Mouse (Mus musculus) embryonic facial prominence, embryonic 13.5 days (tissue): ENCODE measurements around the gene Dusp18. TPM values are rescaled to one million over a fixed set of nuclear protein-coding genes. Genes with fewer than 3 reads are reported as not detected.

Source experiments
- ATAC-seq: fragments of 200-750 bp; cut with Nextera tagmentation; 2 replicates; pipeline ENCODE4 v1.8.0; 2017; ENCODE audit warnings: low read depth; ENCODE audit not compliant: insufficient number of reproducible peaks, insufficient read depth, low FRiP score, low TSS enrichment
- H3K27ac ChIP-seq: fragments of 300-500 bp; sonication (generic); 2 replicates; pipeline ENCODE4 v1.5.1; 2015; ENCODE audit warnings: moderate library complexity, mild to moderate bottlenecking, inconsistent platforms
- H3K27me3 ChIP-seq: fragments of 300-500 bp; sonication (generic); 2 replicates; pipeline ENCODE4 v1.6.1; 2015; ENCODE audit warnings: mild to moderate bottlenecking, inconsistent platforms
- H3K36me3 ChIP-seq: fragments of 300-500 bp; sonication (generic); 2 replicates; pipeline ENCODE4 v1.6.1; 2015; ENCODE audit warnings: mild to moderate bottlenecking, inconsistent platforms
- H3K4me1 ChIP-seq: fragments of 300-500 bp; sonication (generic); 2 replicates; pipeline ENCODE4 v1.6.1; 2015; ENCODE audit warnings: inconsistent platforms
- H3K4me2 ChIP-seq: fragments of 300-500 bp; sonication (generic); 2 replicates; pipeline ENCODE4 v1.6.1; 2015; ENCODE audit warnings: moderate library complexity, mild to moderate bottlenecking, inconsistent platforms
- H3K4me3 ChIP-seq: fragments of 300-500 bp; sonication (generic); 2 replicates; pipeline ENCODE4 v1.5.1; 2015; ENCODE audit warnings: mild to moderate bottlenecking, inconsistent platforms
- H3K9ac ChIP-seq: fragments of 300-500 bp; sonication (generic); 2 replicates; pipeline ENCODE4 v1.6.1; 2015; ENCODE audit warnings: mild to moderate bottlenecking, inconsistent platforms
- H3K9me3 ChIP-seq: fragments of 300-500 bp; sonication (generic); 2 replicates; pipeline ENCODE4 v1.6.1; 2016; ENCODE audit warnings: inconsistent platforms
- WGBS: fragments of 180-500 bp; shearing (Covaris S2); methylation state at CpG from one replicate; pipeline ENCODE4 v1.1.7; 2015; ENCODE audit warnings: mixed read lengths; 5-methylcytosine and 5-hydroxymethylcytosine counted together
- polyA plus RNA-seq: library from polyadenylated mRNA; unstranded; fragments of >200 nt; fragmentation: Nextera tagmentation; extraction: Ambion mirVana; gene quantifications from 2 replicates; pipeline ENCODE4 v1.2.1, GENCODE M21; 2015

Gene Dusp18
- polyA plus RNA-seq, 1 experiment from 2014 or later, result 8.7 TPM

DNA sequence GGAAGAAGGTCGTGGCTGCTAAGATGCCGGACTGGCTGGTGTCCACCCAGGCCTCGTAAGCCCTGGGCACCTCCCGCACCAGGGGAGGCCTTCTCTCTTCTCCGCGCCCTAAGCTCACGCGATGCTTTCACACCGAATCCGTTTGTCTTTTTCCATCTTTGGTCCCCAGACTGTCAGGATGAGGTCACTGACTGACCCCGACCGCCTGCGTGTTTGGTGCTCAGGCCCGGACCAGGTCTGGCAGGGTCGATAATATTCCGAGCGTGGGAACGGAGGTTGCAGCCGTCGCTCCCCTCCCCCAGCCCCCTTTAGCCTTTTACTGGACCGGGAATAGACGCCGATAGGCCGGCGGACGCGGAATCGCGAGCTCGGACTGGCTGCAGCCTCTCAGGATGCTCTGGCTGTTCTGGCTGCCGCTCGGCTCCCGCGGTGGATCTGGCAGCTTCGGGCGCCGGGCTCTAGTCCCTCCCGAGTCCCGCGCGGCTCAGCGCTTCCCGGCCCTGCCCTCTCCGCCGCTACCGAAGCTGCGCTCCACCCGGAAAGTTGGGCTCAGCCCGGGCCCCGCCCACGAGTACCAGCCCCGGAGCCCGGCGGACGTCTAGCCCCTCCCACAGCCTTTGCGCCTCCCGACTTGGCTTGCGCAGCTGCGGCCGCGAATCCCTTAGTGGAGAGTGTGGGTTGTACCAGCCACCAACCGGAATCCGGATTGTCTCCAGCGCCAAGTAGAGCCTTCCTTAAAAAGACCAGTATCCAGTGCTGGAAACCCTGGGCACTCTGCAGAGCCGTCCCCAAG lies 18.5 kb downstream of the Dusp18 start:
- peak overlapping the region; percentile 75 for H3K9ac ChIP-seq
- peak overlapping the region; percentile 85 for H3K27ac ChIP-seq
- peak overlapping the region; percentile 66 for H3K4me3 ChIP-seq
- H3K4me1 ChIP-seq, result peaks cover 49% of the 10 kb centered on the region
- no peaks in the 10 kb centered on the region for H3K36me3 ChIP-seq
- H3K4me2 ChIP-seq, result peak overlapping the region; percentile 91
- peaks cover 13% of the 10 kb centered on the region for H3K27me3 ChIP-seq
- under 1% methylated on average over 65 of the region's 65 CpGs for WGBS
- no peaks in the 10 kb centered on the region for H3K9me3 ChIP-seq
- ATAC-seq, result peak; percentile 86

DNA sequence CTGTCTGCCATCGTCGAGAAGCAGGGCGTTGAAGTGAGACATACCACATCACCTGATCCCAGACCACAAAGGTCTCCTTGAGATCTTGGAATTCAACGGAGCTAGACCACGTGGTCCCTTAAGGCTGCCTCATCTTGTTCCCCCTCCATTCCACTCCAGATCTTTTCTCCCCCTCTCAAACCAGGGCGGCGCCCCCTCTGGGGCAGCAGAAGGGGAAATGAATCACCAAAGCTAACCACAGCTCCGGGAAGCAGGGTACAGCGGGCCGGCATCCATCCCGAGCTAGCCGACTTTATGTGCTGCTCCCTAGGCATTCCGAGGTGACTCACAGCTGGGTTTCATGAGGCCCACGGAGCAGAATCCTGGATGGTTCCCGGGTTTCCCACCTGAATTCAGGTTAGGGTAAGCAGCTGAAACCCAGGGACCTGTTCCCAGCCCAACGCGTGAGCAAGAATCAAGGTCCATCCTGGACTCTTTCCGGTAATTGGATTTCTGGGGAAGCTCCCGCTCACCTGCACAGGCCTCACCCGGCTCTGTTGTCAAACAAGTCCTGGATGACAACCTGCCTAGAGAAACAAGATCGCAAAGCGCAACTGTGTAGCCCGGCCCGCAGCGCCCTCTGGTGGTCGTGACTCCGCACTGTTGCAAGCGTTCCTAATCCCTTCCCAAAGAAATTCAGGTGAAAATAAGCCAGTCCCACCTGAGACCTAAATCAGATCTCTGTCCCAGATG lies 19.2 kb downstream of the Dusp18 start, which contains the start of gene Slc35e4:
Slc35e4 (minus strand) TSS at position 556 of the 732 bp plus-strand sequence.
- peak; percentile 66 for ATAC-seq
- WGBS, result under 1% methylated on average over 28 of the region's 28 CpGs
- Histone ChIP-seq H3K27ac (peak within 1 kb of the TSS; percentile 85), H3K36me3 (no peaks in the 10 kb centered on the region), H3K4me3 (peak within 1 kb of the TSS; percentile 66), H3K27me3 (peaks cover 13% of the 10 kb centered on the region), H3K4me1 (peaks cover 44% of the 10 kb centered on the region), H3K4me2 (peak within 1 kb of the TSS; percentile 91), H3K9me3 (no peaks in the 10 kb centered on the region), H3K9ac (peak within 1 kb of the TSS; percentile 75)

DNA sequence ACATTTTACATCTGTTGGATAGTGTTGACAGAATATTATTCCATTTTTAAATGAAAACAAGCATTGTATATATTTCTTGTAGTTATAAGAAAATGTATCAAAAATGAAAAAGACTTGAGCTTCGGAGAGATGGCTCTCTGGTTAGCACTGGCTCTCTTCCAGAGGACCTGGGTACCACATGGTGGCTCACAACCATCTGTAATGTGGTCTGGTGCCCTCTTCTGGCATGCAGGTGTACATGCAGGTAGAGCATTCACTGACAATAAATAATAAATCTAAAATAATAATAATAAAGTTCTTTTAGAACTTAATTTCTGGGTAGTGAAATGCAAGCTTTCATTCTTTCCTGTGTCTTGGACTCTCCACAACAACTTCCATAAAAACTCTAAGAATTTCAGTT lies 23.7 kb downstream of the Dusp18 start:
- Histone ChIP-seq H3K27me3 (no peaks in the 10 kb centered on the region), H3K27ac (no peak overlapping the region), H3K4me3 (no peak overlapping the region), H3K4me1 (peaks cover 9% of the 10 kb centered on the region), H3K9me3 (no peaks in the 10 kb centered on the region), H3K36me3 (peaks cover 13% of the 10 kb centered on the region), H3K4me2 (no peak overlapping the region), H3K9ac (no peak overlapping the region)
- WGBS, result 43% methylated on average over 1 of the region's 1 CpGs
- no peak for ATAC-seq

DNA sequence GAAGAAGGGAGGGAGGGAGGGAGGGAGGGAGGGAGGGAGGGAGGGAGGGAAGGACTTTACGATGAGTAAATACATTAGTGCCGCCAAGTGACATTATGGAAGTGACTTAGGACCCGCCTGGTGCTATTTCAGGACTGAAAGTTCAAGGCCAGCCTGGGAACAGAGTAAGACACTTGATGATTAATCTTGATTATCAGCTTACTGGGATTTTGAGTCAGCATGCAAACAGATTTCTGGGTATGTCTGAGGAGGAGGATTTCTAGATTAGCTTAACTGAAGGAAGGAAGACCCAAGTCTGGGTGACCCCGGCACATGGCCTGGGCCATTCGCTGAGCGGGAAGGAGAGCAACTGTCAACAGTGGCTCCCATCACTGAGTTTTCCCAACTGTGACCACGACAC lies 25.4 kb downstream of the Dusp18 start:
- ATAC-seq, result no peak

DNA sequence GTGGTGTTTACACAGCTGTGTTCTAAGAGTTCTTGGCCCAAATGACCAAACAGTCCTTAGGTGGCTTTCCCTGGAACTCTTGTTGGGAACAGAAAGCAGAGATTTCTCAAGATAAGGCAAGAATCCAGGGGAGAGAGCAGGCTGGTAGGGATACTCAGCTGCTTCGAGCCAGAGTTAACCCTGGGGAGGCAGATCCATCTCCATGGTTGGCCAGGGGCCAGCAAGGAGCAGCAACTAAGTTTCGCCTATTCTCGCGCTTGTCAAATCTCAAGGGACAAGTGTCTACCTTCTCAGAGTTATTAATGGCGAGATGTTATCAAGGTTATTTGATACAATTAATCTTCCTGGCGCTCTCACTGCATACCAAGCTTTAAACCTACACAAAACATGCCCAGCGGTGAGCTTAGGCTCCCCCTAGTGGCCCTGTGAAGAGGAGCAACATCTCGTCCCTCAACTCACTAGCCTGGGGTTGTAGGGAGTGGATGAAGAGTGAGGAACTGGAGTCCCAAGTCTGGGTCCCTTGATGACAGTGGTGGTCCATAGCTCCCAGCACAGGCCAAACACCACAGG lies 26.3 kb downstream of the Dusp18 start:
- Histone ChIP-seq H3K4me2 (no peak overlapping the region), H3K27ac (no peak overlapping the region), H3K4me1 (no peaks in the 10 kb centered on the region), H3K27me3 (no peaks in the 10 kb centered on the region), H3K9ac (no peak overlapping the region), H3K36me3 (peaks cover 37% of the 10 kb centered on the region), H3K9me3 (no peaks in the 10 kb centered on the region), H3K4me3 (no peak overlapping the region)
- WGBS, result 31% methylated on average over 8 of the region's 8 CpGs
- no peak for ATAC-seq

More for the DNA sequence above, 25.4 kb downstream of the Dusp18 start:
- Histone ChIP-seq H3K27ac (no peak overlapping the region), H3K27me3 (no peaks in the 10 kb centered on the region), H3K4me2 (no peak overlapping the region), H3K9ac (no peak overlapping the region), H3K9me3 (no peaks in the 10 kb centered on the region), H3K4me3 (no peak overlapping the region), H3K4me1 (no peaks in the 10 kb centered on the region), H3K36me3 (peaks cover 29% of the 10 kb centered on the region)
- WGBS, result 86% methylated on average over 7 of the region's 7 CpGs

DNA sequence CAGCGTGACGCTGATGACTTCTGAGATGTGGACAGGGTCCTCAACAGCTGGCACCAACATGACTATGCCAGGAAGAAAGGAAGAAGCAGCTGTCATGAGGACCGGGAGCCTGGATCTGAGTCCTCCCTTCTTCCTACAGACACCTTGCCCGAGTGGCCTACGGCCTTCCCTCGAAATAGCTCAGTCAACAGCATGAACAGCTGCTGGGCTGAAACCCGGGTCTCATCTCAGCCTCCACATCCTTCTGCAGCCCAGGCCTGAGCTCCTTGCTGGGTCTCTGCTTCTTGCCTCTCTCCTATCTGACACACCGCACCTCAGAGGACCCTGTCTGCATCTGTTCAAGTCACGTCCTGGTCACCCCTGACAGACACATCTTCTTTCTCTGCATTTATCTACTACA lies 27.1 kb downstream of the Dusp18 start:
- no peak overlapping the region for H3K27ac ChIP-seq
- no peak overlapping the region for H3K4me2 ChIP-seq
- no peaks in the 10 kb centered on the region for H3K9me3 ChIP-seq
- no peaks in the 10 kb centered on the region for H3K27me3 ChIP-seq
- peaks cover 37% of the 10 kb centered on the region for H3K36me3 ChIP-seq
- ATAC-seq, result no peak
- no peak overlapping the region for H3K9ac ChIP-seq
- H3K4me1 ChIP-seq, result no peaks in the 10 kb centered on the region
- WGBS, result 90% methylated on average over 9 of the region's 9 CpGs
- H3K4me3 ChIP-seq, result no peak overlapping the region

DNA sequence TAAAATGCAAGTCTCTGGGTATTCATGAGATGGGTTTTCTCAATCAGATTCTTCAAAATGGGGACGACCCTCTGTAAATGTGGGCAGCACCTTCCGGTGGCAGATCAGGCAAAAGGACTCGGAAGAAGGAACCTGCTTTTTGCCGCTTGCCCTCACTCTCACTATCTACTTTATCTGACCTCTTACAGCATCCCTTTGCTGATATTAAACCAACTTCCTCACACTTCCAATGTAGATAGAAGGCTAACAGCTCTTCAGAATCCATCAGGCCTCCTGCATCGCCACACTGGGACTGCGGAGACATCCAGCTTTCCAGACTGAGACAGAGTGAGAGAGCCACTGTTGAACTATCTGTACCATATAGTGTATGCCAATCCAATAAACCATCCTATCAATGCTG lies 27.7 kb downstream of the Dusp18 start:
- WGBS, result 93% methylated on average over 6 of the region's 6 CpGs
- Histone ChIP-seq H3K9me3 (no peaks in the 10 kb centered on the region), H3K4me1 (no peaks in the 10 kb centered on the region), H3K27me3 (no peaks in the 10 kb centered on the region), H3K36me3 (peaks cover 37% of the 10 kb centered on the region), H3K9ac (no peak overlapping the region), H3K4me3 (no peak overlapping the region), H3K27ac (no peak overlapping the region), H3K4me2 (no peak overlapping the region)
- no peak for ATAC-seq

DNA sequence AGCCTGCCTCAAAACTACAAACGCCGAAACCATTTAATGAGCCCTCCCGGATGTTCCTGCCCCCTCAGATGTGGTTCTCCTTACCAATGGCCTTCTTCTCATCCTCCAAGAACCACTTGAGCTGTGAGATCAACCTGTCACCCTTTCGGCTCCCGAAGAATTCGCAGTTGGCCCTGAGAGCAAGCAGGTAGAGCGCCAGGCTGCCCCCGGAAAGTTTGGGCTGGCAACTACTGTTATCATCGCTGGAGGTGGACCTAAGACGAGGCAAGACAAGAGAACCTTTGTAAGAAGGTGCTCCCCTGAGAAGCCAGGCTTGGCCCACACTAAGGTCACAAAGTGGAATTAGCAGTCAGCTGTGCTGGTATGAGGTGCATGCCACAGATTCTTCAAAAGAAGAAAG lies 30.9 kb downstream of the Dusp18 start:
- Histone ChIP-seq H3K27ac (no peak overlapping the region), H3K4me3 (no peak overlapping the region), H3K36me3 (peaks cover 37% of the 10 kb centered on the region), H3K9me3 (no peaks in the 10 kb centered on the region), H3K4me2 (no peak overlapping the region), H3K27me3 (no peaks in the 10 kb centered on the region), H3K9ac (no peak overlapping the region), H3K4me1 (peaks cover 3% of the 10 kb centered on the region)
- 95% methylated on average over 10 of the region's 10 CpGs for WGBS
- no peak for ATAC-seq

DNA sequence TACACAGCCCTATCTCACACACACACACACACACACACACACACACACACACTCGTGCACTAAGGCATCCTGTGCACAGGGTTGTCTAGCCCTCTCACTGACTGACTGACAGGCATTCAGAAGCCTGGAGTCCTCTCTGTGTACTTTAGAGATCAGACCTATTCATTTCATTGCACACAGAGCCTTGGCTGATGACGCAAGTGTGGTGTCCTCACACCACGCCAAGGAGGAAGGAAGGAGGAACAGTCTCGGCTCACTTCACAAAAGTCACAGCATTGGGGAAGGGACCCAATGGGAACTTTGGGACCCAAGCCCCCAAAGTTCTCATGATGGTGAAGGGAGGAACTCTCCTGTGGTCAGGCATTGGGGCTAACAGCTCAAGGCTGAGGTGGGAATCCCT lies 35.0 kb downstream of the Dusp18 start:
- 75% methylated on average over 4 of the region's 4 CpGs for WGBS
- H3K4me1 ChIP-seq, result peaks cover 13% of the 10 kb centered on the region
- no peaks in the 10 kb centered on the region for H3K9me3 ChIP-seq
- no peak overlapping the region for H3K27ac ChIP-seq
- no peak overlapping the region for H3K9ac ChIP-seq
- ATAC-seq, result no peak
- no peak overlapping the region for H3K4me2 ChIP-seq
- H3K4me3 ChIP-seq, result peak overlapping the region; percentile 1; the same call in 1 of the 2 replicates
- peaks cover 10% of the 10 kb centered on the region for H3K36me3 ChIP-seq
- no peaks in the 10 kb centered on the region for H3K27me3 ChIP-seq

DNA sequence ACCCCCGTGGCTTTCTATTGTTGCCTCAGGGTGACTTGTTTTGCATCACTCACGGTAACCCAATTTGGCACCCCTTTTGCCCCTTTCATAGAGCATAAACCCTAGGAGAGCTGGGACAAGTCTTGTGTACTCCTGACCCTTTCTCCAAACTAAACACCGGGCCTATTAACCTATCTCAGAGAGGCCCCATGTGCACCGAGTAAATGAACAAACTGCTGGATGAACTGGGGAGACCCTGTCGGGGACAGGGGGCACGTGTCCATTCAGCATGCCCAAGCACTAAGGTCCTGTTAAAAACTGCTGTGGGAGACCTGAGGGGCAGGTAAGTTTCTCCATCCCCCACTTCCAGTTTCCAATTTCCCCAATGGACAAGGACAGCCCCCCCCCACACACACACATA lies 35.9 kb downstream of the Dusp18 start:
- no peak for ATAC-seq
- H3K27ac ChIP-seq, result no peak overlapping the region
- peak overlapping the region; percentile 67 for H3K9ac ChIP-seq
- peaks cover 3% of the 10 kb centered on the region; the same call in 1 of the 2 replicates for H3K36me3 ChIP-seq
- 30% methylated on average over 6 of the region's 6 CpGs for WGBS
- no peaks in the 10 kb centered on the region for H3K27me3 ChIP-seq
- peak overlapping the region; percentile 53 for H3K4me3 ChIP-seq
- H3K4me2 ChIP-seq, result peak overlapping the region; percentile 76
- no peaks in the 10 kb centered on the region for H3K9me3 ChIP-seq
- H3K4me1 ChIP-seq, result peaks cover 13% of the 10 kb centered on the region

DNA sequence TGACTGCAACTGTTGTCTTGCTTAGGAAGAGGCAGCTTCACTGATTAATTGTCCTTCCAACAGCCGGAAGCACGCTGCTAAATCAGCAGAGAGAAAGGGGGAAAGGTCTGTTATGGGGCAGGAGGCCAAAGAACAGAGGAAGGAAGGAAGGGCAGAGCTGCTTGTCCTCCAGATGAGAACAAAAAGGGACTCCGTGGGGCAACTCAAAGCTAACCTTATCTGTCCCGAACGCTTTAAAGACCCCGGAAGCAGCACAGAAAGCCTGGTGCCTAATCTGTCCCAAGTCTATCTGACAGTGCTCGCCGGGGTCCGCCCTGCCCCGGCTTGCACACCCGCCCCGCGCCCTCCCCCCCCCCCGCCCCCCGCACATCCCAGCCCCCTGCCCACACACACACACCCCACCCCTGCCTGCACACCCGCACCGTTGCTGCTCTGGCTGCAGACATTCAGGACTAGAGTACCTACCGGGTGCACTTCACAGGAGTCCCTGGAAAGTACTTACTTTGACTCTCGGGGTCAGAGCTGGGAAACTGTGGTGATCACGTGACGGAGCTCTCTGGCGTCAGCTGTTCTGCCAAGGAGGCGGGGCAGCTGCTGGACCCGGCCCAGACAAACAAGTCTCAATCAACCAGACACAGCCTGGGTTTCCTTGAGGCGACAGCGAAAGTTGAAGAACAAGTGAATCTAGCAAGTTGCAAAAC lies 36.6 kb downstream of the Dusp18 start, which contains the start of gene Tcn2:
Tcn2 (minus strand) TSS at position 649 of the 701 bp plus-strand sequence.
- no peak within 1 kb of the TSS; the same call in 1 of the 2 replicates for H3K27ac ChIP-seq
- H3K4me3 ChIP-seq, result peak within 1 kb of the TSS; percentile 53
- ATAC-seq, result peak; percentile 67; the same call in 1 of the 2 replicates
- WGBS, result under 1% methylated on average over 20 of the region's 26 CpGs
- H3K9ac ChIP-seq, result peak within 1 kb of the TSS; percentile 67
- H3K9me3 ChIP-seq, result no peaks in the 10 kb centered on the region
- peaks cover 13% of the 10 kb centered on the region for H3K4me1 ChIP-seq
- H3K27me3 ChIP-seq, result no peaks in the 10 kb centered on the region
- peak within 1 kb of the TSS; percentile 76 for H3K4me2 ChIP-seq
- no peaks in the 10 kb centered on the region for H3K36me3 ChIP-seq
